Mouse (Mus musculus): ENCODE data around the gene Aspdh.

Gene Aspdh

DNA sequence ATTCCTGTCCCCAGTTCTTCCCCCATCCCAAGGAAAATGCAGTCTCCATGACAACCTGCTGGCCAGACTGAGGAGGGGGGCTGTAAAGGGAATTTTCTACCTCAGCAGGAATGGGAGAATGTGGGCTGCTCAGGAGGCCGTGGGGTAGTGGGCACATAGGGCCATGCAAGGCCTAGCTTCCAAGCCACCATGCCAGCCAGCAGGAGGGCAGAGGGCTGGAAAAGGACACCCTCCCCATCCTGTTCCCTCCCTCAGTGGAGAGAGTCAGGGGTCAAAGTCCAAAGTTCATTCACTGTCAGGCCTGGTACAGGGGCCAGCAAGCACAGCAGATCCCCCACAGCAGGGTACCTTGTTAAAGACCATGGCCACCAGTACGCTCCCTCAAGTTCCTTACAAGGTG is at the start of gene Aspdh:
Aspdh (plus strand) TSS at position 281 of the 400 bp plus-strand sequence.
- no peak for DNase-seq (ENCODE audit: low spot score in 2 of 2)

DNA sequence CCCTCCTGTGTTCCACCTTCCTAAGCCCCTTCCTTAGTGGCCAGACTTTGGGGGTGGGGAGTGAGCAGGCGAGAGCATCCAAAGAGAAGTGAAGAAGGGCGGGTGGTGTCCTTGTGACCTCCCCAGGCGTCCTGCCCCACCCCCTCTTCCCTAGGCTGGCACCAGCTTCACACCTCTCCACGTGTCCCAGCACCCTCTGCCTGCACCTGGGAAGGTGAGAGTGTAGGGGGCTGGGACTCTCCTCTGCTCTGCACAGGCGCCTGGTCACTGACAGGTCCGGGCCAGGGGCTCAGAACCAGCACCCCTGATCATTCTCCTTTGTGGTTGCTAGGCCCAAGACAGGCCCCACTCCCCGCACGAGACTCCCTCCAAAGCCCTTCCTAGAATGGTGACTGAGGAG is 37.5 kb upstream of the Aspdh start:
- DNase-seq (ENCODE audit: low spot score in 2 of 2), result no peak

DNA sequence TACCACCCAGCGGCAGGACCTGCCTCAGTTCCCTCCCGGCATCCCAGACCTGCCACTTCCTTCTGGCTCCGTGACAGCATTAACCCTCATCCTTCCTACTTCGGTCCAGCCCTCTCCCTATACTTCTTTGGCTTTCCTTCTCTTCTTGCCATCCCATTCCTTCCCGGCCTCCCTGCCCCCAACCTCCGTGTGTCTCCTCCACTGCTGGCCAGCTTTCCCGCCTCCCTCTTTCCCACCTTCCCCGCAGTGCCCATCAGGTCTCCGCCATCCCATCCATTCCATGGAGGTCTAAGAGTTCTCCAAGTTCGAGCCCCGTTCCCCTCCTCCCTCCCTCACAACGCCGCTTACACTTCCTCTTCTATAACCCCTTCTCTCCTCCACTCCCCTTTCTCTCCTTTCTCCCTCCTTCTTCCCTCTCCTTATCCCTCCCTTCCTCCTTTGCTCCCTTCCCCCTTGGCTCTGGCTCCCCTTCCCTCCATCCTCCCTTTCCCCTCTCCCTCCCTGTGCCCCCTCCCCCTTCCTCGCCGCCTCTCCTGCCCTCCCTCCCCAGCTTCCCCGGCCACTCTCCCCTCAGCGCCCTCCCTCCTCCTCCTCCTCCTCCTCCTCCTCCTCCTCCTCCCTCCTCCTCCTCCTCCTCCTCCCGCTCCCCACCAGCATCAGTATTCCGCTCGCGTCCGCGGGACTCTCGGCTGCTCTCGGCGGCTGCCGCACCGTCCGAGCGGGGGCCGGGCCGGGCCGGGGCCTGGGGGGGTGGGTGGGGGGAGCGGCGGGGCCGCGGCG is 36.8 kb upstream of the Aspdh start:
- no peak for DNase-seq (ENCODE audit: low spot score in 2 of 2)

DNA sequence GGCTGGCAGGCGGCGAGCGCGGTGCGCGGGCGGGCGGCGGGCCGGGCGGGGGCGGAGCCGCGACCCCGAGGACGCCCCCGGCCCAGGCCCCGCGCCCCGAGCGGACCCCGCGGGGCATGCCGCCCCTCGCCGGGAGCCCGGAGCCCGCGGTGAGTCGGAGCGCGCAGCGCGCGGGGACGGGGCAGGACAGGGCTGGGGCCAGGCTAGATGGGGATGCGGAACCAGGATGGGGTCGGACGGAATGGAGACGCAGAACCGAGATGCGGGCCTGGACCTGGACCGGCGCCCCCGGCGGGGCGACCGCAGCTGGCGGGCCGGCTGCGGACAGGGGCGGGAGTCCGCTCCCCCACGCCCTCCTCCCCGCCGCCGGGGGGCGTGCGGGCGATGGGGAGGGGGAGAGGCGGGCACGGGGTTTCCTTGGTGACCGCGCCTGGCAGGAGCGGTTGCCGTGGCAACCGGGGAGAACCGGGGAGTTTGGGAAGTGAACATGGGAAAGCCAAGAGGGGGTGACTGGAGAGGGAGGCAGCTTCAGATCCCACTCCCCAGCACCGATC is 36.1 kb upstream of the Aspdh start, which contains the start of gene Lrrc4b:
Lrrc4b (plus strand) TSS at position 51 of the 554 bp plus-strand sequence.
- no peak for DNase-seq (ENCODE audit: low spot score in 2 of 2)

DNA sequence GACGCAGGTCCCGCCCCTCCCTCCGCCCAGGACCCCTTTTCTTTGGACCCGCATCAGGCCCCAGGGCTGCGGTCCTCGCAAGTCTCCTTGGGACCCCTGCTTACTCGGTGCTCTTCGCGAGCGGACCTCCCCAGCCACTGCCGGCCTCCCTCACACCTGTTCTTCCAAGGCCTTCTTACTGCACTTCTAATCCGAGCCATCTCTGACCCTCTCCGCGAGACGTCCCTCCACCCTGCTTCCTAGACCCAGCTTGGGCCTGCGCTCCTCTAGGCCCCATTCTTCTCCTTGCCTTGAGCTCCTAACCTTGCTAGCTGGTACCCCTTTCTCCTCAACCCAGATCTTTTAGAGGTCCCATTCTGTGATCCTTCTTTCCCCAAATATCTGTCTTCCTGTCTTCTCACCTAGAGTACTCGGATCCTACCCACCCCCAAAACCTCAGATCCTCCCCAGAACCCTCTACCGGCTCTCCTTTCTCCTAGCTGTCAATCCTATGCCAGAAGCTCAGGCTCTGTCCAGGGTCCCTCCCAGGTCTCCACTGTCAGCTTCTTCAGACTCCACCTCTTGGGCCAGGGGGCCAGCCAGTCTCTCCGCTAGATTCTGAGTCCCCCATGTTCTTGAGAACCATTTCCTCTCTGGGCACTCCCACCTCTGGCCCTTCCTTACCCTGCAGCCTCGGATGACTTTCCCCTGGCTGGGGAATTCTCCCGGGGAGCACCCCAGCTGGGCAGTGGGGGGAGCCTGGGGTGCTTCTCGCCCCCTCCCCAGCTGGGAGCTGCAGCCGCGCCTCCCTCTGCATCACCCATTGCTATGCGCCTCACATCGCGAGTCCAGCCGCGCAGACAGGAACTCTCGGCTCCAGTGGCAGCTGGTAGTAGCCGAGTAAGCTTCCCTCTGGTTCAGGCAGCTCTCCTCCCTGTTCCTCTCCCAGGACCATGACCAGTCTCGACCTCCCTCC is 35.4 kb upstream of the Aspdh start:
- DNase-seq (ENCODE audit: low spot score in 2 of 2), result no peak

DNA sequence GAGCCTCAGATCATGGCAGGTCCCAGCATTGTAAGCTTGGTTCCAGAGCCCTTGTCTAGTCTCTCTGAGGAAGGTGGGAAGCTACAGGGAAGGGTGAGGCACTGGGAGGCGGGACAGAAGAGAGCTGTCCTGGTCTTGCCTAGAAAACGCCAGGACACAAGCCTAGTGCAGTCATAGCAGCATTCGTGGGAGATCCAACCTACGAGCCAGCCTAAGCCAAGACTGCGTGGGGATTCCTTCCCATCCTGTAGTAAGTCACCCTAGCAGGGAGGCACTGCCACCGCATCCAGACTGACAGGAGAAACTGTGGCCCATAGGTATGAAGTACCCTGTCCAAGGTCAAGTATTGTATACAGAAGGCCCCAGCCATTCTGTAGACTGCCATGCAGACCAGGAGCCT is 32.6 kb upstream of the Aspdh start:
- no peak for DNase-seq (ENCODE audit: low spot score in 2 of 2)

DNA sequence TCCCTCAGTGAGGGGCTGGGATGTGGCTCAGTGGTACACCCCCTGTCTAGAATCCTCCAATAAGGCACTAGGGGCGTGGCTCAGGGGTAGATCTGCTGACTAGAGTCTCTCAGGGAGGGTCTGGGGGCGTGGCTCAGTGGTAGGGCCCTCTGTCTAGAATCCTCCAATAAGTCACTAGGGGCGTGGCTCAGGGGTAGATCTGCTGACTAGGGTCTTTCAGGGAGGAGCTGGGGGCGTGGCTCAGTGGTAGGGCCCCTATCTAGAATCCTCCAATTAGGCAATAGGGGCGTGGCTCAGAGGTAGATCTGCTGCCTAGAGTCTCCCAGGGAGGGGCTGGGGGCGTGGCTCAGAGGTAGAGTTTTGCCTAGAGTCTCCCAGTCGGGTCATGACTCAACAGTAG is 31.8 kb upstream of the Aspdh start:
- no peak for DNase-seq (ENCODE audit: low spot score in 2 of 2)

DNA sequence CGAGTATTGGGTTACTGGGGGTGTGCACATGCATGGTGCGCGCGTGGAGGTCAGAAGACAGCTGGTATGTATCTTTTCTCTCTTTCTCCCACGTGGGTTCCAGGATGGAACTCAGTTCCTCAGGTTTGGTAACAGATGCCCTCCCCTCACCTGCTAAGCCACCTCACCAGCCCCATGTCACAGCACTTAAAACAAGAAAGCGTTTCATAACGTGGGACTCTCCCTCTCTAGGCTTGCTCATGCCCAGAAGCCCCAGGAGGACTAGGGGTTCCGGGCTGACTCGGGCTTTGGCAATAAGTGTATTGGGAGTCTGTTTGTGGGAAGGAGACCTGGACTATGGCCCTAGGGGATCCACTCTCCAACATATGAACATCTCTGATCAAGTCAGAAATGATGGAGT is 31.1 kb upstream of the Aspdh start:
- no peak for DNase-seq (ENCODE audit: low spot score in 2 of 2)

DNA sequence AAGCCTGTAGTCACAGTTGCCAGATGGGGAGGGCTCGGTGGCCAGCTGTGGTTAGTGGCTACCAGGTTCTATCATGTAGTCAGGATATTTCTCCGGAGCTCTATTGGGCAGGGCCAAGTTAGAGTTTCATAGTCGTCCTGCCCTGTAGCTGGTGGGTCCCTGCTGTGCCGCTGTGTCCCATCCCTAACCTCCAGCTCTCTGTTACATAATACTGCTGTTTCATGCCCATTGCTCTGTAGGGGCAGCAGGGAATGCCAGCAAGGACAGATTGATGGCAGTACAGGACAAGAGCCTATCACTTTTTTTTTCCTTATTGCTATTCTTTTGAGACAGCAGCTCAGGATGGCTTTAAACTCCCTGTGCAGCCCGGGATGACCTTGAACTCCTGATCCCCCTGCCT is 29.4 kb upstream of the Aspdh start:
- no peak for DNase-seq (ENCODE audit: low spot score in 2 of 2)

DNA sequence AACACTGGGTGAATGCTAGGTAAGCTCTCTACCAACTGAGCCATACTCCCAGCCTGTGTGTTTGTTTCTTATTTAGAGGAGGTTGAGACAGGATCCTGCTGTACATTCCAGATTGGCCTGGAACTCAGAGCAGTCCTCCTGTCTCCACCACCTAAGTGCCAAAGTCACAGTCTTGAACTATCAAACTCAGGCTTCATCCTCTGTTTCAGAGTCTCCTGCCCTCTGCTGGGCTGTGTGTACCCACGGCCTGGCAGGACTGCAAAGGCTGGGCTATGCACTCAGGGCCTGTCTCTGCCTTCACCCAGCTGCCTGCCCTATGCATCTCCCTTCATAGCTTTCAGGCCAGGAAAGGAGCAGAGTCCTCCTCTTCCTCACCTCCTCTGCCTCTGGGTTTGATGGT is 28.9 kb upstream of the Aspdh start:
- DNase-seq (ENCODE audit: low spot score in 2 of 2), result no peak

DNA sequence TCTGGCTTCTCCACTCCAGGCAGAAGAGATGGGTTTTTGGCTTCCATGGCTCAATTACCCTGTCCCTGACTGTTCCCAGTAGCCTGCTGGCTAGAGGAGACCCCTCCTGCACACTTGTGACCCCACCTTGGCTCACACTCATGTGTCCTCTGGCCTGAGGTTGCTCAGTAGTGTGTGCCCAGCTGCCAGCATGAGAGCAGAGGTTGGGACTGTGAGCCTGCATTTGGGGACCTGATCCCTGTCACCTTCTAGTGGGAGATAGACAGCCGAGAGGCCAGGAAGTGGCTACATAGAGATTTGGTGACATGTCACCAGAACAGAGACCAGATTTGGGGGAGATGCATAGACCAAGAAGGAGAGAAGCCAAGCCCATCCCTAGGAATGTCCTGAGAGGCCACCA is 28.0 kb upstream of the Aspdh start:
- no peak for DNase-seq (ENCODE audit: low spot score in 2 of 2)

DNA sequence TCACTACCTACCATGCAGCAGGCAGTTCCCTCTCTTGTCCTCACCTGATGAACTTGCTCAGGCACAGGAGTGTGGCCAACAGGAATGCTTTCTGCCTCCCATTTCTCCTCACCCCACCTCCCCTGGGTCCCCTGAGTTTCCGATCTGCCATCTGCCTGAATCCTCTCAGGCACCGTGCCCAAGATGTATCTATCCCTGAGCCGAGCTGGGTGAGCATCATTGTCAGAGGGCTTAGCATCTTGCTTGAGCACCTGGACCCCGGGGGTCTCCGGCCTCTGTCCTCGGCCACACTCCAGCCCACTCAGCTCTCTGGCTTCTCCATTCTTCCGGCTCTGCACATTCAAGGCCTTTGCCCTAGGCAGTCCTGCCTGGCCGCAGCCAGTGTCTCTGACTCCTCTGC is 27.3 kb upstream of the Aspdh start:
- DNase-seq (ENCODE audit: low spot score in 2 of 2), result no peak

DNA sequence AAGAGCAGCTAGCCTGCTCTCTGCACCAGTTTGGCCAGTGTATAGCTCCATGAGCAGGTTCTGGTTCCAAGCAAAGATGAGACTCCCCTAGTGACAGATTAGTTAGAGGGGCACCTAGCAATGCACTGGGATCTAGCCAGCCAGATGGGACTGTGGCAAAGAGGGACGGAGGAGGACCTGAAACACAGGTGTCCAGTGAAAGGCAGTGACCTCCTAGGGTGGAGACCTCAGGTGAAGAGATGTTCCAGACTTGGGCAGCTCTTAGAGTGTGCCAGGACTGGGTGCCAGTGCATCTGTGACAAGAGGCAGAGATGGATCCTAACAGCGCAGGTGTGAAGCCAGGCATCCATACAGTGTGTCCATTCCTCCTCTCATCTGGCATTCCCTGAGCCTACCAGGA is 25.5 kb upstream of the Aspdh start:
- DNase-seq (ENCODE audit: low spot score in 2 of 2), result no peak

DNA sequence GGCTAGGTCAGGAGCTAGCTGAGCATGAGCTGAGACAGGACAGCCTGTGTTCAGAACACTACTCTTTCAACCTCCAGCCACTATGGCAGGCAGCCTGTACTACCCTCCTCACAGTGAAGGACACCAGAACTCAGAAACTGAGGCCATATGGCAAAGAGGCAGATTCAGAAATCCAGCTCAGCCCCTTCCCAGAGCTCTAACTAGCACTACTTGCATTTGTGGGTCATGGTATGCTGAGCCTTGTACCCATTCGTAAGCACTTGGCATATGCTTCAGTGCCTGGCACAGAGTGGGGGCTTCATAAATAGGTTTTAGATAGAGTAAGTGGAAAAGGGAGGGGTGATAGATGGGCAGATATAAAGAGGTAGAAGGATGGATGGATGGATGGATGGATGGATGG is 24.7 kb upstream of the Aspdh start:
- no peak for DNase-seq (ENCODE audit: low spot score in 2 of 2)

DNA sequence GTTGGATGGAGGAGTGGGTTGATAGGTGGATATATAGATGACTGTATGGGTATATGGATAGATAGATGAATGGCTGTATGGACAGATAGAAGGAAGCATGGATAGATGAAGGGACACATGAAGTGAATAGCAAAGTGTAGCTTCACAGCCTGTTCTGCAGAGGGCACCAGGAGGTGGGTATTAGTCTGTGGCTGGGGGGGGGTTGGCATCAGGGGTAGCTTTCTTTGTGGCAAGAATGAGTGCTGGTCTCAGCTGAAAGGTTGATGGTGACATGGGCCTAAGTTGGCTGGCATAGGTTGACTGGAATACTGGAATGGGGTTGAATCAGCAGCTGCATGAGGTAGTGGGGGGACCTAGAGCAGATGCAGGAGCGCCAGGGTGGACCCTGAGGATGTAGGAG is 24.0 kb upstream of the Aspdh start:
- no peak for DNase-seq (ENCODE audit: low spot score in 2 of 2)

DNA sequence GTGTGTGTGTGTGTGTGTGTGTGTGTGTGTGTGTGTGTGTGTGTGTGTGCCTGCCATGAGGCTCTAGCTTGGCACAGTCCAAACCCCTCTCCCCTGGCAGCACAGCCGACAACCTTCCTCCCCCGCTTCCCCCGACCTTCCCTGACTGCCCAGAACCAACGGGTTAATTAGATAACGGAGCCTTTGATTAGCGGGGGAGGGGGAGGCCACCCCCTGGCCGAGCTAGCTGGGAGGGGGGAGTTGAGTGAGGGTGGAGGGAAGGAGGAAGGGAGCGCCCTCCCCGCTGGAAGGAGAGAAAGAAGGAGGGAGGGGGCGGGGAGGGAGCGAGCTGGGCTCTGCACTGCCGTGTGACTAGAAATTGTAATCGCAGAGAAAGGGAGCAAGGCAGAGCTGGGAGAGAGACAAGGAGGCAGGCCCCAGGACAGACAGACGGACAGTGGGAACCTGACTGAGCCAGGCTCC is 23.5 kb upstream of the Aspdh start:
- DNase-seq (ENCODE audit: low spot score in 2 of 2), result no peak

DNA sequence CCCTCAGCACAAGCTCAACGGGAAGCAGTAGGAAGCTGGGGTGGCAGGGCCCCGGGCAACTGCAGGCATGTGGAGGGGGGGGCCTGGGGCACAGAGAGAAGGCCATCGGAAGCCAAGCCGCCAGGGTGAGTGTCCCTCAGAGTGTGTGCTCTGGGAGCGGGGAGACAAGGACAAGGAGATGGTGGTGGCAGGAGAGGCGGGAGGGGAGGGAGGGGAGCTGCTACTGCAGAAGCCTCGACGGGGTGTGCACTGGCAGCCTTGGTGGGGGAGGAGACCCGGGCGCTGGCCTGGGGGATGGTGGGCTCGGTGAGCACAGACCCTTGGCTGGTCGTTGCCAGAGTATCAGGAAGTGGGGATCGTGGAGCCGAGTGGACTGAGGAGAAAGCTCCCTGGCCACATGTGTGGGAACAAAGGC is 22.8 kb upstream of the Aspdh start:
- DNase-seq (ENCODE audit: low spot score in 2 of 2), result no peak

DNA sequence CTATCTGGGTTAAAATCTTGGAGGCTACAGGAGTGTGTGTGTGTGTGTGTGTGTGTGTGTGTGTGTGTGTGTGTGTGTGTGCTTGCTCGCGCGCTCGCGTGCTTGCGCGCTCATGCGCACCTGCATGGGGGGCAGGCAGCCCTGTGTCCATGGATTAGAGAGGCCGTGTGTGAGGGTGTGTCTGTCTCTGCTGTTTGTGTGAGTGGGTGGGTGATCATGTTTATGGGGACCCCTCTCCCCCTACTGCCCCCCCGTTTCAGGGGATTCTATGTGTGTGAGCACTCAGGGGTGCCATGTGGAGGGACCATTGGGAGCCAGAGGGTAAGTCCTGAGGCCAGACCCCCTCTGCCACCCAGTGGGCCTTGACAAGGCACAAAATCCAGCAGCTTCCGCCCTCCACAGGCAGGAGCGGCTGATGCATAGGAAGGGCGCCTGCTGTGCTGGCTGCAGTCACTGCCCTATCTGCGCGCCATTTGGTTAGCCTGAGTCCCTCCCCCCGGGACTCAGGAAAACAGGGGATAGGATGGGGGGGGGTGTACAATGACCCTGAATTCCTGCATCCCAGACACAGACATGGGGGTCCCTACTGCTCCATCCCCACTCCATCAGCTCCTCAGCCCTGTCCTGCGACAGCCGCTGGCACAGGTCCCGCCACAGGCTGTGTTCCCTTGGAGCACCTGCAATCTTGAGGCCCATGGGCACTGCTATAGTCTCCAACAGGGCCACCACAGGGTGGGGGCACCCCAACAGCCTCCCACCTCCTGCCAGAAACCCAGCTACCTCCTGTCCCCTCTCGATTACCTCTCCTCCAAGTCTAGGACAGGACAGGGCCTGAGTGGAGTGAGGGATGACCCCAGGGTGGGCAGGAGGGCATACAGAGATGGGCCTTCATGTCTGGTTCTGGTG is 21.7 kb upstream of the Aspdh start:
- DNase-seq (ENCODE audit: low spot score in 2 of 2), result no peak

DNA sequence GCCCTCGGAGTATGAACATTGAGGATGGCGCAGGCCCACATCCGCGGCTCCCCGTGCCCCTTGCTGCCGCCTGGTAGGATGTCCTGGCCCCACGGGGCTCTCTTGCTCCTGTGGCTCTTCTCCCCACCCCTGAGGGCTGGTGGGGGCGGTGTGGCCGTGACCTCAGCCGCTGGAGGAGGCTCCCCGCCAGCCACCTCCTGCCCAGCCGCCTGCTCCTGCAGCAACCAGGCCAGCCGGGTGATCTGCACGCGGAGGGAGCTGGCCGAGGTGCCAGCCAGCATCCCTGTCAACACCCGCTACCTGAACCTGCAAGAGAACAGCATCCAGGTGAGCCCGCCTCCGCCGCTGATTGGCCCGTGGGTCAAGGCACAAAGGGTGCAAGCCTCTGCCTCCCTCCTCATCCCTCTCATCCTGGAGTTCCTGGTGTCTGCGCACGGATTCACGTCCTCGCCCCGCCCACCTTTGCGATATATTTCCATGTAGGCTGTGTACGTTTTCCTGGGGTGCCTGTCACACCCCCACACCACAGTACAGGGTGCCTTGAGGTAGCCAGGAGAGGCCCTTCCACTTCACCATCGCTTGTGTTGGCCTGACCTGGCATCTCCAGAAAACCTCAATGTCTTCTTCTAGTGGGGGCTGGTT is 20.2 kb upstream of the Aspdh start:
- no peak for DNase-seq (ENCODE audit: low spot score in 2 of 2)

DNA sequence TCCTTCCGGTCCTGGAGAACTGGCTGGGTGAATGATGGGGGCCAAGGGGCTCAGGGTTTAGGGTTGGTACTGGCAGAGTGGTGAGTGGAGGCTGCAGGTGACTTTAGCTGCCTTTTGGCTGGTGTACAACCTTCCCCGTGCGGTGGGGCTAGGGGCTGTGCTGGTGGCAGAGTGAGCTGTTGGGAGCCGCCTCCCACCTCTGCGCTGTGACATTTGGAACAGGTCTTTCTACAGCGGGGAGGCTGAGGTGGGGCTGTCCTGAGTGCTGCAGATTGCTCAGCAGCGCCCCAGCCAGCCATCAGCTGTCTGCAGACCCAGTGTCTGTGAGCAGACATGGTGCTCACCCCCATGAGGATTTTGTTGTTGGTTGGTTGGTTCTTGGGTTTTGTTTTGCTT is 19.7 kb upstream of the Aspdh start:
- DNase-seq (ENCODE audit: low spot score in 2 of 2), result no peak

Measured in urinary bladder, adult 18-20 months (tissue).